Mouse (Mus musculus) heart, embryonic 11.5 days (tissue): ENCODE measurements around the gene Apobec2. TPM values are rescaled to one million over a fixed set of nuclear protein-coding genes. Genes with fewer than 3 reads are reported as not detected.
A peak's percentile ranks its signal among the peaks of the same experiment; 100 is the strongest.

Experiments
- ATAC-seq: fragments of 200-750 bp; cut with Nextera tagmentation; replicated peaks from 2 replicates; pipeline ENCODE4 v1.8.0; 2017; ENCODE audit warnings: moderate library complexity; ENCODE audit not compliant: insufficient number of reproducible peaks, low FRiP score, low TSS enrichment
- H3K27ac ChIP-seq: fragments of 300-500 bp; sonication (generic); 2 replicates; pipeline ENCODE4 v1.5.1; 2014; ENCODE audit warnings: mild to moderate bottlenecking, low read depth, low read length
- H3K27me3 ChIP-seq: fragments of 300-500 bp; sonication (generic); 2 replicates; pipeline ENCODE4 v1.6.1; 2014; ENCODE audit warnings: mild to moderate bottlenecking, low read length, mixed read lengths; ENCODE audit not compliant: control insufficient read depth, insufficient read depth
- H3K36me3 ChIP-seq: fragments of 300-500 bp; sonication (generic); 2 replicates; pipeline ENCODE4 v1.6.1; 2014; ENCODE audit warnings: mild to moderate bottlenecking, low read length, moderate library complexity, mixed read lengths; ENCODE audit not compliant: control insufficient read depth, insufficient read depth
- H3K4me1 ChIP-seq: fragments of 300-500 bp; sonication (generic); 2 replicates; pipeline ENCODE4 v1.6.1; 2014; ENCODE audit warnings: low read length; ENCODE audit not compliant: control insufficient read depth, insufficient read depth
- H3K4me2 ChIP-seq: fragments of 300-500 bp; sonication (generic); 2 replicates; pipeline ENCODE4 v1.6.1; 2014; ENCODE audit warnings: mild to moderate bottlenecking, moderate library complexity
- H3K4me3 ChIP-seq: fragments of 300-500 bp; sonication (generic); 2 replicates; pipeline ENCODE4 v1.5.1; 2014; ENCODE audit warnings: low read depth, low read length
- H3K9ac ChIP-seq: fragments of 300-500 bp; sonication (generic); 2 replicates; pipeline ENCODE4 v1.6.1; 2014; ENCODE audit warnings: mild to moderate bottlenecking, low read depth, low read length, moderate library complexity
- H3K9me3 ChIP-seq: fragments of 300-500 bp; sonication (generic); replicated peaks from 2 replicates; pipeline ENCODE4 v1.6.1; 2016; ENCODE audit warnings: low read length; ENCODE audit not compliant: control insufficient read depth
- WGBS: fragments of 180-500 bp; shearing (Covaris S2); extraction: QIAGEN DNeasy Blood & Tissue Kit; methylation state at CpG from one replicate; pipeline ENCODE4 v1.1.7; 2014; ENCODE audit not compliant: insufficient replicate concordance; 5-methylcytosine and 5-hydroxymethylcytosine counted together
- polyA plus RNA-seq: library from polyadenylated mRNA; unstranded; fragments of >200 nt; fragmentation: Nextera tagmentation; extraction: Ambion mirVana; gene quantifications from 2 replicates; pipeline ENCODE4 v1.2.1, GENCODE M21; 2014

Gene Apobec2
- polyA plus RNA-seq, 1 experiment from 2014 or later: 213 TPM

GRCm38 (mm10) chr17:48408526-48409291, 24.0 kb downstream of the Apobec2 start:
- under 1% methylated on average over 45 of the region's 47 CpGs for WGBS
- H3K4me1 ChIP-seq: peaks cover 18% of the 10 kb centered on the region

GRCm38 (mm10) chr17:48407910-48408525, 24.7 kb downstream of the Apobec2 start:
- no peaks in the 10 kb centered on the region for H3K9me3 ChIP-seq
- WGBS: 9% methylated on average over 8 of the region's 8 CpGs
- H3K27ac ChIP-seq: peak overlapping the region; percentile 100
- H3K36me3 ChIP-seq: no peaks in the 10 kb centered on the region
- H3K27me3 ChIP-seq: no peaks in the 10 kb centered on the region
- H3K9ac ChIP-seq: peak overlapping the region; percentile 99
- ATAC-seq: no peak
- H3K4me3 ChIP-seq: peak overlapping the region; percentile 96
- peaks cover 18% of the 10 kb centered on the region for H3K4me1 ChIP-seq
- peak overlapping the region; percentile 88 for H3K4me2 ChIP-seq

More at GRCm38 (mm10) chr17:48408526-48409291, 24.0 kb downstream of the Apobec2 start:
- ATAC-seq: peak; percentile 32
- Histone ChIP-seq H3K27me3 (no peaks in the 10 kb centered on the region), H3K9ac (peak overlapping the region; percentile 99), H3K4me3 (peak overlapping the region; percentile 96), H3K9me3 (no peaks in the 10 kb centered on the region), H3K27ac (peak overlapping the region; percentile 100), H3K36me3 (no peaks in the 10 kb centered on the region), H3K4me2 (peak overlapping the region; percentile 88)

- WGBS: 58% methylated on average over 4 of the region's 4 CpGs
- no peaks in the 10 kb centered on the region for H3K9me3 ChIP-seq
- no peak for ATAC-seq
- H3K27ac ChIP-seq: peak overlapping the region; percentile 50
- H3K4me3 ChIP-seq: no peak overlapping the region
- H3K27me3 ChIP-seq: no peaks in the 10 kb centered on the region
- H3K9ac ChIP-seq: 0 out of 2 replicates have a peak overlapping the region, but pooled peaks have one; percentile 3
- H3K4me2 ChIP-seq: peak overlapping the region; percentile 88
- no peaks in the 10 kb centered on the region for H3K36me3 ChIP-seq
- peaks cover 18% of the 10 kb centered on the region for H3K4me1 ChIP-seq
Observed at GRCm38 (mm10) chr17:48407154-48407553, 25.6 kb downstream of the Apobec2 start.

- Histone ChIP-seq H3K4me1 (peaks cover 13% of the 10 kb centered on the region), H3K27ac (no peak overlapping the region), H3K4me2 (no peak overlapping the region), H3K4me3 (no peak overlapping the region), H3K9ac (no peak overlapping the region), H3K9me3 (no peaks in the 10 kb centered on the region), H3K36me3 (peaks cover 2% of the 10 kb centered on the region; the same call in 1 of the 2 replicates), H3K27me3 (no peaks in the 10 kb centered on the region)
- 65% methylated on average over 1 of the region's 1 CpGs for WGBS
- no peak for ATAC-seq
Observed at GRCm38 (mm10) chr17:48404706-48405105, 28.0 kb downstream of the Apobec2 start.

GRCm38 (mm10) chr17:48403848-48404247, 28.9 kb downstream of the Apobec2 start:
- Histone ChIP-seq H3K27ac (no peak overlapping the region), H3K4me3 (no peak overlapping the region), H3K36me3 (peaks cover 10% of the 10 kb centered on the region; the same call in 1 of the 2 replicates), H3K9ac (no peak overlapping the region), H3K9me3 (no peaks in the 10 kb centered on the region), H3K4me1 (peaks cover 13% of the 10 kb centered on the region), H3K4me2 (no peak overlapping the region), H3K27me3 (no peaks in the 10 kb centered on the region)
- whole genome bisulfite sequencing: 84% methylated on average over 2 of the region's 2 CpGs
- ATAC-seq: no peak

- H3K4me3 ChIP-seq: no peak overlapping the region
- ATAC-seq: no peak
Observed at GRCm38 (mm10) chr17:48402751-48403150, 30.0 kb downstream of the Apobec2 start.

GRCm38 (mm10) chr17:48401710-48402109, 31.0 kb downstream of the Apobec2 start:
- H3K4me2 ChIP-seq: no peak overlapping the region

More at GRCm38 (mm10) chr17:48402751-48403150, 30.0 kb downstream of the Apobec2 start:
- Histone ChIP-seq H3K9ac (no peak overlapping the region), H3K27ac (no peak overlapping the region), H3K9me3 (no peaks in the 10 kb centered on the region), H3K4me1 (peaks cover 11% of the 10 kb centered on the region), H3K4me2 (no peak overlapping the region), H3K36me3 (peaks cover 16% of the 10 kb centered on the region; the same call in 1 of the 2 replicates), H3K27me3 (no peaks in the 10 kb centered on the region)
- WGBS: 92% methylated on average over 3 of the region's 3 CpGs

GRCm38 (mm10) chr17:48392616-48393015, 40.1 kb downstream of the Apobec2 start:
- Histone ChIP-seq H3K9me3 (no peaks in the 10 kb centered on the region), H3K9ac (no peak overlapping the region), H3K4me3 (no peak overlapping the region), H3K4me2 (no peak overlapping the region), H3K27ac (no peak overlapping the region), H3K4me1 (no peaks in the 10 kb centered on the region), H3K36me3 (peaks cover 65% of the 10 kb centered on the region), H3K27me3 (no peaks in the 10 kb centered on the region)
- no peak for ATAC-seq
- 90% methylated on average over 3 of the region's 3 CpGs for WGBS

More at GRCm38 (mm10) chr17:48401710-48402109, 31.0 kb downstream of the Apobec2 start:
- Histone ChIP-seq H3K36me3 (peaks cover 16% of the 10 kb centered on the region; the same call in 1 of the 2 replicates), H3K9ac (no peak overlapping the region), H3K9me3 (no peaks in the 10 kb centered on the region), H3K27me3 (no peaks in the 10 kb centered on the region), H3K4me1 (0 out of 2 replicates have a peak, but pooled peaks cover 2% of the 10 kb centered on the region), H3K27ac (no peak overlapping the region), H3K4me3 (no peak overlapping the region)
- WGBS: 90% methylated on average over 4 of the region's 4 CpGs
- no peak for ATAC-seq
